Mouse (Mus musculus): ENCODE measurements around the gene Sp4. TPM values are rescaled to one million over a fixed set of nuclear protein-coding genes. Genes with fewer than 3 reads are reported as not detected.

Gene Sp4
- polyA plus RNA-seq, 1 experiment from 2014 or later, result 36.2 TPM

DNA sequence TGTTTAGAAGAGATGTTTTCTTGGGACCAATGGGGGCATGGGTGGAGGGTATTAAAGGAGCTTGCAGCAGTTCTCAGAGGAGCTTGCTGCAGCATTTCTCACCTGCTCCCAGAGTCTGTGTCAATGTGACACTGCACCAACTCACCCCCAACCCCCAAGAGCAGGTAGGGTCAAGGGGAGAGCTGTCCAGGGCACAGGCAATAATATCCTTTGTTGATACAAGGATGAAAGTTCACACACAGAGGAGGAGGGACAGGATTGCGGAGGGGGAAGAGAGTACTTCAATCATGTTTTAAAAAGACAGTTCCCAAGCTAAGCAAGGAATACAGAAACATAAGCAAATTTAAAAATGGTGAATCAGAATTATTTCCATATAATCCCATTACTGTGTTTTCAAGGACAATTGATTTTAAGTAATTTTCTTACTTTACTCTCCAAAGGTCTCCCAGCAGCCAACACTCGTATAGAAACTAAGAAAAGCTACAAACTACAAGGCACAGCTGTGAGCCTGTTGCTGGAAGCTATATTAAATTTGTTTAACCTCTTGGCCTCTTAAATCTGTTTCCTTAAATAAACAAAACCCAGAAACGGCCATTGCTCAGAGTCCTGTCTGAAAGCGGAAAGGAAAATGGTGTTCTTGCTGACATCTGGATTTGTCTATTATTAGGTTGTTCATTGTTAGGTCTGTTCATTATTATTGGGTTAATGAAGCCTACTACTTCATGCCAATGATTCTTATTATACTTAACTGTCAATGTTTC is 114.9 kb downstream of the Sp4 start:
- DNase-seq (no peak), ATAC-seq (ENCODE audit: low FRiP score, low TSS enrichment) (no peak)
- H3K4me2 ChIP-seq (ENCODE audit: low read length), result no peak overlapping the region
- H3K4me1 ChIP-seq (ENCODE audit: control insufficient read depth, insufficient read depth, low read length), result no peaks in the 10 kb centered on the region
- H3K36me3 ChIP-seq (ENCODE audit: control insufficient read depth, insufficient read depth, low read length), result no peaks in the 10 kb centered on the region
- no peak overlapping the region for H3K9ac ChIP-seq (replicated peaks; ENCODE audit: low read length)
- H3K27ac ChIP-seq (replicated peaks; ENCODE audit: low read depth, low read length), result no peak overlapping the region
- no peak overlapping the region for H3K4me3 ChIP-seq (replicated peaks; ENCODE audit: low read depth, low read length)
- WGBS, result 53% methylated on average over 4 of the region's 4 CpGs
- H3K9me3 ChIP-seq (ENCODE audit: control insufficient read depth, low read length), result no peaks in the 10 kb centered on the region
- H3K27me3 ChIP-seq (ENCODE audit: control insufficient read depth, insufficient read depth, low read length), result no peaks in the 10 kb centered on the region

Other genes starting within 250 kb of the Sp4 start
- gene Dnah11, start 102.4 kb downstream of the Sp4 start, polyA plus RNA-seq (2014; fragmentation: Nextera tagmentation; extraction: Ambion mirVana), result 0.13 and 0.16 TPM in 2 replicates